Mouse (Mus musculus) embryo, embryonic 11.5 days (tissue): ENCODE measurements around the gene Mycbp.
"Not testable (repeated sequence)": the region's sequence is repeated elsewhere in the genome, so short reads cannot be mapped to it uniquely, and the experiment has no call there.

Experiments used
- DNase-seq: peaks from one replicate; pipeline ENCODE4 v3.0.0-alpha.2; 2012; ENCODE audit warnings: low read depth, low spot score

Mycbp gene

DNA sequence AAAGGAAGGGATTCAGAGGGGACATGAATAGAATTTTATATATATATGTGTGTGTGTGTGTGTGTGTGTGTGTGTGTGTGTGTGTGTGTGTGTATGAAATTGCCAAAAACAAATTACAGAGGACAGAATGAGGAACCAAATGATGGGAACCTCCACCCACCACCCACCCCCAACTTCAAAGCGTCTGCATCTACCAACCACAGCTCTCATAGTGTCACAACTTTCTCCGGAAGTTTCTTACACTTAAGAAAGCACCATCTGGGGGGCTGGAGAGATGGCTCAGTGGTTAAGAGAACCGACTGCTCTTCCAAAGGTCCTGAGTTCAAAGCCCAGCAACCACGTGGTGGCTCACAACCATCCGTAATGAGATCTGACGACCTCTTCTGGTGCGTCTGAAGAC is 36.2 kb downstream of the Mycbp start:
- DNase-seq, result not testable (repeated sequence)

GRCm38 (mm10) chr4:123946701-123947100 is 42.1 kb downstream of the Mycbp start:
- no peak for DNase-seq

DNA sequence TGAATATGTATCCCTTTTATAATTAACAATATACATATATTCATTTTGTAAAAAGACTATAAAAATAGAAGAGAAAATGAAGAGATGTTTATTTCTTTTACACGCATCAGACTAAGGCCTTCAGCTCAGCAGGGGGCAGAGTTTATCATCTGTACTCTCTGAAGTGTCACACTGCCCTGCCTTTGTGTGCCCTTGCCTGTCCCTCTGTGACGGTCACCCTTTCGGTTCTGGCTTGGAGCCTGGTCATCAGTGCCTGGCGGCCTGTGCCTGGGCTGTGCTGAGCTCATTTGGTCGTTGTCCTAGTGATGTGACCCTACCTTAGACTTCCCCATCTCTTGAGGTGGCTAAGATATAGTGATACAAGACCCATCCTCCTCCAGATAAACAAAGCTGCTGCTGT is 42.5 kb downstream of the Mycbp start:
- no peak for DNase-seq

DNA sequence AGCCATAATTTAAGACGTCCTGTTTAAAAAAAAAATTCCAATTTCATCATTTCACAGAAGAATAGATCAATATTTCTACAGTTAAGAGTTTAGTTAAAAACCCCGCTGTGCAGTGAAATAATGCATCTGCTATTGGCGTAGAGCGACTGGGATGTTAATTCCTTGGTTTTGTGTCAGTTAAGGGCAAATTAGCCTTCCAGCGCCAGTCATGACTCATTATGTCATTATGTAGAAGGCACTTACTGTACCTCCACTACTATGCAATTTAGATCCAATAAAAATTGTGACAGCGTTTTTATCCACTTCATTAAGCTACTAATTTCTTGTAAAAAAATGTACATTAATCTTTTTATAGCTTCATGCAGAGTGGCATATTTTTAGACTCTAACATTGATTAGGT is 44.3 kb downstream of the Mycbp start:
- DNase-seq, result no peak

DNA sequence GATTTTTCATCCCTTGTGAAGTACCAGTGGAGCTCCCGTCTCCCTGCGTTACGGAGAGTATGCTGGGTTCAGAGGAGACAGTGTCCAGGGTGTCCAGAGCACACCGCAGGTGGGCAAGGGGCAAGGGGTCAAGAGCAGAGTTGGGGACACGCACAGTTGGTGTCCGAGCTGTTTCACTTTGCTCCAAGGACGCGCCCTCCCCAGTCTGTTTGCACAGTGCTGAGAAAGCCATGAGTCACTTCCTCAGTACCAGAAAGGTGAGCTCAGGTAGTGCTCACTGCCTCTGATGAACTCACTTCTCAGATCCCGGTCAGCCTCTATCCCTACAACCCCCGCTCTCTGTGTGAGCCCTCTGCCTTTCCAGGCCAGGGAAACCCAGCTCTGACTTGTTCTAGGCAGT is 45.0 kb downstream of the Mycbp start:
- DNase-seq, result no peak

GRCm38 (mm10) chr4:123952059-123952458 is 47.4 kb downstream of the Mycbp start:
- no peak for DNase-seq

DNA sequence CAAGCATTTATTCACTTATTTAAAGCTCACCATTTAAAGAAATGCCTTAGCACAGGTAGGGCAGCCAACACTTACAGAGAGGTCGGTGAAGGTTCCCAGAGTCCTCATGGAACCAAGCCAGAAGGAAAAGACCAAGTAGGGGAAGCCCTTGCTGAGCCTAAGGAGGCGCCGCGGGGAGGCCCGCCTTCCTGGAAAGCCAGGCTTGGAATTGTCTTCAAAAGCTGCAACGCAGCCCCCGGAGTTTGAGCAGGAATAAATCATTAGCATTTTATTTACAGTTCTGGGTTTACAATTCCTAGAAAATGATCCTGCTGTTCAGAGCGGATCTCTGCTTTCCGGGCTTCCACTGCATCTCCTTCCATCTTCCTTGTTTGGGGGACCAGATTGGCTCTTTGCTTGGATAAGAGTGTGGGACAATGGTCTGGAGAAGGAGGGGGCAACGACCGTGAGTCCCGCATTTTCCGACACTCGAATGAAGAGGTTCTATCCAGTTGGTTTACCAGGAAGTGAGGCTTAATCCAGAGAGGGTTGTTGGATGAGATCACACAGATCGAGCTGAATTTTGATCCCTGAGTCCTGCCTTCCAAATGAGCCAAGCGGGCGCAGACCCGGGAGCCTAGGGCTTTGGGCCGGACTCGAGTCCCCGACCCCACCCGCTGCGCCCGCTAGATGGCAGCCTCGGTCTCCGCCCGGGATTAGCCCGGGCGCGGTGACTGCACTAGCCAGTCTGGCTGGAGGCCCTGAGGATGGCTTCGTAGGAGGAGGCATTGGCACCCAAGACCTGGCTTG is 52.3 kb downstream of the Mycbp start:
- peak; percentile 67 for DNase-seq

GRCm38 (mm10) chr4:123957492-123957808 is 52.8 kb downstream of the Mycbp start:
- DNase-seq, result no peak

- DNase-seq, result no peak
These were observed 53.3 kb downstream of the Mycbp start for GRCm38 (mm10) chr4:123957891-123958290.

DNA sequence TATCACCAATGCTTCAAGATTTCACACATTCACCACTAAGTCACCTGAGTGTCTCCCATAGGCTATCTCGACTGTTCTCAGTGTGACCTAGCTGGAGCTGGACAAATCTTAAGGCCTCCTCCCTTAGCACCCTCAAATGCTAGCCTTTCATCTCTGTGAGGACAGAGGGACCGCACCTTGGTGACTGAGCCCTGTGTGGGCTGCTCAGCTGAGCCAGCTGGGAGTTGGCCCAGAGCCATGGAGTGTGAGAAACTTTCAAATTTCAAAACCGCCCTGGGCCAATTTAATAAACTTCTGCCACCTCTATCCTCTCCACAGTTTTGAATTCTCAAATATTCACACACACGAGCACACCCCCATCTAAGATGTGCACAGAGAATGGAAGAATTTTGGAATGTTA is 56.3 kb downstream of the Mycbp start:
- no peak for DNase-seq
